Comparison of ENCODE assay signal across 9 mouse cellular contexts in the genomic region with DNA sequence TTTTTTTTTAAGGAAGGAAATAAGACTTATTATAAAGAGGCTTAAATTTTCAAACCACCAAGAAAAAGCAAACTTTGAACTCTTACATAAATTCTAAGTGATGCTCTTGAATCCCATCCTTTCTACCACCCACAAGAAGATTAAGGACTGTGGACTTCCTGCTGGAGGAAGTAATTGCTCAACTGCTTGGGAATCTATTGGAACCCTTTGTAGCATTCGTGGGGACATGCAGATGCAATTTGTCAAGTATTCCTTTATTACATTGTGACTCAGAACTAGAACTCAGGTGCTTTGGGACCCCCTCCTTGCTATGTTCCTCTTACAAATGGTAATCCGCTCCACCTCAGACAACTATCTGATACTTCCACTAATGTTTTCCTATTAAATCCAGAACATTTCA. TPM values are rescaled to one million over a fixed set of nuclear protein-coding genes. Genes with fewer than 3 reads are reported as not detected.
DNase-seq lines count a peak whose midpoint lies in the region; ATAC-seq and TF ChIP-seq lines count a peak whose summit lies in the region.
"Had no signal": no experiment of that assay in that cellular context is flagged by ENCODE, and none has a peak within 500 bp of the region (broad histone marks: within the 10 kb centered on the region; RNA-seq: fewer than 3 reads in every experiment).

No protein-coding gene starts in this region.

- H3K9me3 ChIP-seq in neural tube, embryonic 12.5 days = no peaks in the 10 kb centered on the region
- no peaks in the 10 kb centered on the region for H3K9me3 ChIP-seq in hindbrain, postnatal 0 days (ENCODE audit: low read length)
- H3K9me3 ChIP-seq in stomach, embryonic 15.5 days = no peaks in the 10 kb centered on the region

- TF ChIP-seq CTCF in heart, adult 2 months (IDR thresholded peaks at IDR 0.05) = no peak
- no peak for TF ChIP-seq CTCF in hindbrain, postnatal 0 days (IDR thresholded peaks at IDR 0.05; ENCODE audit: low read depth)

- intact Hi-C loops in heart, adult 2 months (cut with DNase I) = no loop called here

- H3K36me3 ChIP-seq in heart, adult 2 months (ENCODE audit: control insufficient read depth, insufficient read depth, low read length) = 0 out of 2 replicates have a peak, but pooled peaks cover 2% of the 10 kb centered on the region
- no peaks in the 10 kb centered on the region for H3K36me3 ChIP-seq in neural tube, embryonic 12.5 days
- H3K36me3 ChIP-seq in hindbrain, postnatal 0 days (ENCODE audit: insufficient read depth, low read length) = no peaks in the 10 kb centered on the region
- no peaks in the 10 kb centered on the region for H3K36me3 ChIP-seq in stomach, embryonic 15.5 days

- peak overlapping the region; percentile 93 for H3K4me2 ChIP-seq in neural tube, embryonic 12.5 days (replicated peaks)
- peak overlapping the region; percentile 98 for H3K4me2 ChIP-seq in hindbrain, postnatal 0 days (ENCODE audit: low read depth, low read length)
- H3K4me2 ChIP-seq in stomach, embryonic 15.5 days = peak overlapping the region; percentile 93; the same call in 1 of the 2 replicates

- H3K4me3 ChIP-seq in heart, adult 2 months = no peak overlapping the region
- H3K4me3 ChIP-seq in neural tube, embryonic 12.5 days = no peak overlapping the region
- peak overlapping the region; percentile 66; the same call in 1 of the 2 replicates for H3K4me3 ChIP-seq in hindbrain, postnatal 0 days (ENCODE audit: low read length)
- H3K4me3 ChIP-seq in stomach, embryonic 15.5 days (replicated peaks) = no peak overlapping the region

- no peak for ATAC-seq in neural tube, embryonic 12.5 days (ENCODE audit: low FRiP score, low read depth)
- no peak for ATAC-seq in hindbrain, postnatal 0 days
- ATAC-seq in stomach, embryonic 15.5 days (ENCODE audit: insufficient read depth, low FRiP score, low read depth) = no peak
- ATAC-seq in CD4-positive, CD25-positive, alpha-beta regulatory T cell, adult 4 months = no peak

- TF ChIP-seq EP300 in heart, adult 2 months (IDR thresholded peaks at IDR 0.05; ENCODE audit: insufficient read depth, low read depth, low read length) = no peak

- peaks cover 8% of the 10 kb centered on the region for H3K27me3 ChIP-seq in heart, adult 2 months (ENCODE audit: control insufficient read depth, insufficient read depth, low read length)
- no peaks in the 10 kb centered on the region for H3K27me3 ChIP-seq in neural tube, embryonic 12.5 days (replicated peaks)
- H3K27me3 ChIP-seq in hindbrain, postnatal 0 days (ENCODE audit: insufficient read depth, low read length) = no peaks in the 10 kb centered on the region
- H3K27me3 ChIP-seq in stomach, embryonic 15.5 days (replicated peaks) = no peaks in the 10 kb centered on the region

- H3K4me1 ChIP-seq in heart, adult 2 months (ENCODE audit: control insufficient read depth, insufficient read depth, low read length) = peaks cover 5% of the 10 kb centered on the region
- peaks cover 16% of the 10 kb centered on the region for H3K4me1 ChIP-seq in neural tube, embryonic 12.5 days
- no peaks in the 10 kb centered on the region for H3K4me1 ChIP-seq in hindbrain, postnatal 0 days (ENCODE audit: insufficient read depth, low read length)
- H3K4me1 ChIP-seq in stomach, embryonic 15.5 days = peaks cover 11% of the 10 kb centered on the region

- peak overlapping the region; percentile 53; the same call in 1 of the 2 replicates for H3K27ac ChIP-seq in heart, adult 2 months
- no peak overlapping the region for H3K27ac ChIP-seq in neural tube, embryonic 12.5 days
- no peak overlapping the region for H3K27ac ChIP-seq in hindbrain, postnatal 0 days
- no peak overlapping the region for H3K27ac ChIP-seq in stomach, embryonic 15.5 days

- no peak for DNase-seq in heart, adult 2 months
- no peak for DNase-seq in heart, postnatal 4 days
- no peak for DNase-seq in neural tube, embryonic 10.5 days (ENCODE audit: extremely low spot score, low spot score)
- DNase-seq in hindbrain, postnatal 0 days (ENCODE audit: low spot score) = no peak
- DNase-seq in right cerebral cortex, postnatal 4 days = no peak
- DNase-seq: layer of hippocampus, adult 9-11 months had no signal

- WGBS in heart, adult 2 months = 56% methylated on average over 2 of the region's 2 CpGs
- WGBS in neural tube, embryonic 12.5 days = 38% methylated on average over 2 of the region's 2 CpGs
- 41% methylated on average over 2 of the region's 2 CpGs for WGBS in hindbrain, postnatal 0 days
- 54% methylated on average over 2 of the region's 2 CpGs for WGBS in stomach, embryonic 15.5 days

- H3K9ac ChIP-seq in heart, adult 2 months (ENCODE audit: low read depth, low read length) = no peak overlapping the region
- H3K9ac ChIP-seq in neural tube, embryonic 12.5 days = no peak overlapping the region
- H3K9ac ChIP-seq in hindbrain, postnatal 0 days (replicated peaks; ENCODE audit: low read length) = no peak overlapping the region
- H3K9ac ChIP-seq in stomach, embryonic 15.5 days = no peak overlapping the region

- no peaks in the 10 kb centered on the region for H3K79me2 ChIP-seq in heart, adult 2 months (replicated peaks; ENCODE audit: control insufficient read depth, insufficient read depth, low read length)

- TF ChIP-seq POLR2A in heart, adult 2 months (IDR thresholded peaks at IDR 0.05; ENCODE audit: insufficient read depth, low read depth, low read length) = no peak

RNA-seq across cellular contexts. Expression of gene Vcan, which starts 4.0 kb away (rescaled TPM):
- total RNA-seq in heart, adult 2 months (2021) = 1 to 10 TPM; 7.3 to 9.1 TPM
- 7.8 and 11.0 TPM in 2 replicates for polyA plus RNA-seq in heart, adult 2 months (2012; rRNA removed)
- total RNA-seq in heart, postnatal 4 days (2021) = 10 to 100 TPM; 83.8 to 84.4 TPM
- 36.3 and 47.3 TPM in 2 replicates for polyA plus RNA-seq in neural tube, embryonic 12.5 days (2016; fragmentation: Nextera tagmentation; extraction: Ambion mirVana)
- 51.2 TPM in 2 replicates for total RNA-seq in hindbrain, postnatal 0 days (2014; rRNA removed)
- polyA plus RNA-seq in hindbrain, postnatal 0 days (2015; fragmentation: Nextera tagmentation; extraction: Ambion mirVana) = 23.5 and 24.1 TPM in 2 replicates
- 31.2 and 34.2 TPM in 2 replicates for polyA plus RNA-seq in stomach, embryonic 15.5 days (2015; fragmentation: Nextera tagmentation; extraction: Ambion mirVana)
- 1 to 10 TPM in 1 of 2 experiments, under 1 TPM in 1; 0.20 to 1.2 TPM for polyA plus RNA-seq in CD4-positive, CD25-positive, alpha-beta regulatory T cell, adult 4 months (2017; shearing (Covaris generic))
